Mouse (Mus musculus): ENCODE data around the gene Sorbs1. TPM values are rescaled to one million over a fixed set of nuclear protein-coding genes. Genes with fewer than 3 reads are reported as not detected.

The Sorbs1 gene
- polyA plus RNA-seq, 1 experiment from 2014 or later: 152 TPM

DNA sequence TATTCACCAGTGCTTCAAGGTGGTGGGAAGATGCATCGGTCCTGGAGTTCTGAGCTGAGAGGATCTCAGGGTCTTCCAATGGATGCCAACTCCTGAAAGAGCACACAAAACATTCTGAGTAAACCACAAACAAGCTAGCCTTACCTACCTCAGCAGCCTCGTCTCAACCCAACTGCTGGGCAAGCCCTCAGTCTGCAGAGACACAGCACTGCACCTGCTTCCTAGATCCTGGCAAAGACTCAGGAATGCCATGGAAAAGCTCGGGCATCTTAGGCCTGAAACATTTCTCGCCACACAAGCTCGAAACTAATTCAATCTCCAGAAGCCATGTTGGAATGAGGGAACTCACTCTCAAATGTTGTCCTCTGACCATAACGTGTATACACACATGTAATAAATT is 62.3 kb downstream of the Sorbs1 start:
- H3K4me3 ChIP-seq (ENCODE audit: low read length): no peak overlapping the region
- H3K27ac ChIP-seq (ENCODE audit: low read length): no peak overlapping the region
- no peak overlapping the region for H3K9ac ChIP-seq (ENCODE audit: low read length)
- no peak for ATAC-seq (replicated peaks; ENCODE audit: extremely low read depth, insufficient read depth, low FRiP score)
- H3K9me3 ChIP-seq (replicated peaks; ENCODE audit: control insufficient read depth, low read length): 0 out of 2 replicates have a peak, but pooled peaks cover 5% of the 10 kb centered on the region
- WGBS: 86% methylated on average over 6 of the region's 6 CpGs
- peaks cover 17% of the 10 kb centered on the region for H3K36me3 ChIP-seq (ENCODE audit: control insufficient read depth, insufficient read depth)
- H3K4me2 ChIP-seq (ENCODE audit: low read depth, low read length): no peak overlapping the region
- no peaks in the 10 kb centered on the region for H3K27me3 ChIP-seq (ENCODE audit: control insufficient read depth, insufficient read depth, low read length)
- H3K4me1 ChIP-seq (ENCODE audit: control insufficient read depth, insufficient read depth, low read length): peaks cover 5% of the 10 kb centered on the region; the same call in 1 of the 2 replicates

DNA sequence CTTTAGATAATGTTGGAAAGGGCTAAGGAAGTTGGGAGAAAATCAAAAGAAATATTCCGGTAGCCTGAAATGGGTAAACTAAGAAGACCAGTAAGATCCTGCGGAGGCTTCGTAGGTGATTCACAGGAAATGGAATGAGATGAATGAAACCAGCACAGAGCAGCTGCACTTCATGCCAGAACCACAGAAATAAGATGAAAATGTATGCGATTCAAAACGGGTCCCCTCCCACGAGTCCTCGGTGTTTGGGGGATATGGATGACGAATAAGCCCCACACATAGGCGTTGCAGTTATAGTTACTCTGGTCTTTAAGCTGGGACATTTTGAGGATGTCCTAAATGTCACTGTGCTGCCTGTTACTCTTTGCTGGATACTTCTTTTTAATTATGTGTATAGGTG is 67.1 kb downstream of the Sorbs1 start:
- Histone ChIP-seq H3K9me3 (replicated peaks; ENCODE audit: control insufficient read depth, low read length) (no peaks in the 10 kb centered on the region; the same call in 1 of the 2 replicates), H3K4me3 (ENCODE audit: low read length) (no peak overlapping the region), H3K36me3 (ENCODE audit: control insufficient read depth, insufficient read depth) (peaks cover 28% of the 10 kb centered on the region), H3K9ac (ENCODE audit: low read length) (no peak overlapping the region), H3K4me2 (ENCODE audit: low read depth, low read length) (no peak overlapping the region), H3K27ac (ENCODE audit: low read length) (no peak overlapping the region), H3K27me3 (ENCODE audit: control insufficient read depth, insufficient read depth, low read length) (no peaks in the 10 kb centered on the region), H3K4me1 (ENCODE audit: control insufficient read depth, insufficient read depth, low read length) (peaks cover 9% of the 10 kb centered on the region)
- 95% methylated on average over 9 of the region's 9 CpGs for WGBS
- ATAC-seq (replicated peaks; ENCODE audit: extremely low read depth, insufficient read depth, low FRiP score): no peak

DNA sequence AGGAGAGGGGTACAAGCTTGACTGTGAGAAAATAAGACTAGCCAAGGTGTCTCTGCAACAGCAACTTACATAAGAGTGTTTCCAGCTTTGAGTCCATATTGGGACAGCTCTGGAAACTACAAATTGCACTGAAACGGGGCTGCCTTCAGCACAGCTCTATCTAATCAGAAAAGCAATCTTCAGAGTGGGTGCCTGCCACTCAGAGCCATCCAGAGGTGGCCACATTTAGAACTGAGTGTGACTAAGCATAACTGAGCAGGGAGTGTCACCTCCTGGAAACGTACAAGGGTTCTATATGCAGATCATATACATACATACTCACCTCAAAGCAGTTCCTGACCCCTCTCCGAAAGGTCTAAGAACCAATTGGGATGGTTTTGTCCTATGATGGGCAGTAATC is 71.2 kb downstream of the Sorbs1 start:
- H3K36me3 ChIP-seq (ENCODE audit: control insufficient read depth, insufficient read depth): peaks cover 23% of the 10 kb centered on the region
- H3K4me3 ChIP-seq (ENCODE audit: low read length): no peak overlapping the region
- no peak overlapping the region for H3K9ac ChIP-seq (ENCODE audit: low read length)
- WGBS: 54% methylated on average over 3 of the region's 3 CpGs
- H3K4me1 ChIP-seq (ENCODE audit: control insufficient read depth, insufficient read depth, low read length): peaks cover 39% of the 10 kb centered on the region
- H3K27me3 ChIP-seq (ENCODE audit: control insufficient read depth, insufficient read depth, low read length): no peaks in the 10 kb centered on the region
- H3K9me3 ChIP-seq (replicated peaks; ENCODE audit: control insufficient read depth, low read length): no peaks in the 10 kb centered on the region; the same call in 1 of the 2 replicates
- H3K27ac ChIP-seq (ENCODE audit: low read length): peak overlapping the region; percentile 42; the same call in 1 of the 2 replicates
- ATAC-seq (replicated peaks; ENCODE audit: extremely low read depth, insufficient read depth, low FRiP score): no peak
- H3K4me2 ChIP-seq (ENCODE audit: low read depth, low read length): no peak overlapping the region

DNA sequence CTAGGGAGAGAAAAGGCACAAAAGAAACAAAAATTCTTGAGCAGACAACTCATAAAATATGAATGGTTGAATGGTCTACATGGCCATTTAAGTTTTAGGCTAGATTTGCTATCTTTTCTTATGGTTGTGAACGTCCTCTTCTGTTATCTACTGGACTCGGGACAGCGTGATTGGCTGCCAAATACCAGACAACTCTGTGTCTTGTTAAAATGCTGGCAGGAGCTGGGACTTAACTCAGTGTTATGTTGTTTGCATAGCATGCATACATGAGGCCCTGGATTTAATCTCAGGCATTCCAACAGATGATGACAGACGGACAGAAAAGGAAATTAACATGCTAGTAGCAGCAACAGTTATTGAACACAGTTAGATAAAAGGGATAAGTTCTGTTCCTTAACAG is 72.6 kb downstream of the Sorbs1 start:
- 18% methylated on average over 4 of the region's 4 CpGs for WGBS
- peak overlapping the region; percentile 83 for H3K27ac ChIP-seq (ENCODE audit: low read length)
- ATAC-seq (replicated peaks; ENCODE audit: extremely low read depth, insufficient read depth, low FRiP score): peak; percentile 62
- no peak overlapping the region for H3K9ac ChIP-seq (ENCODE audit: low read length)
- H3K4me2 ChIP-seq (ENCODE audit: low read depth, low read length): no peak overlapping the region; the same call in 1 of the 2 replicates
- no peaks in the 10 kb centered on the region; the same call in 1 of the 2 replicates for H3K9me3 ChIP-seq (replicated peaks; ENCODE audit: control insufficient read depth, low read length)
- H3K4me3 ChIP-seq (ENCODE audit: low read length): no peak overlapping the region
- no peaks in the 10 kb centered on the region for H3K27me3 ChIP-seq (ENCODE audit: control insufficient read depth, insufficient read depth, low read length)
- H3K4me1 ChIP-seq (ENCODE audit: control insufficient read depth, insufficient read depth, low read length): peaks cover 53% of the 10 kb centered on the region
- H3K36me3 ChIP-seq (ENCODE audit: control insufficient read depth, insufficient read depth): peaks cover 15% of the 10 kb centered on the region

DNA sequence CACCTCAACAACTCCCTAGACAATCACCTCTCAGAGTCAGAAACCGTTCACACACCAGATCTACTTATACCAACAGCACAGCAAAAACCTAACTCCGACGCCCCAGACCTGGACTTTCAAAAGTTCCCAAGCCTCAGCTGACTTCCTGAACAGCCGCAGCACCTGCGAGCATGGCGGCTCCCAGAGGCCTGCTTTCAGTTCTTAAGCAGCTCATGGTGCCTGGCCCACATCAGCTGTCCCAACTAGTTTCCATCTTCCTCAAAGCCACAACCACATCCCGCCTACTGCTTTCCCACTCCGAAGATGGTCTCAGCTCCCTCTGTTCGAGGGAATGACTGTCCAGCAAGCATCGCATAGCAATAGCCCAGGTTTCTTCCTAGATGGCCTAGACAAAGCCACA is 74.7 kb downstream of the Sorbs1 start:
- WGBS: 88% methylated on average over 10 of the region's 10 CpGs
- Histone ChIP-seq H3K4me3 (ENCODE audit: low read length) (no peak overlapping the region), H3K4me2 (ENCODE audit: low read depth, low read length) (no peak overlapping the region), H3K9ac (ENCODE audit: low read length) (no peak overlapping the region), H3K9me3 (replicated peaks; ENCODE audit: control insufficient read depth, low read length) (no peaks in the 10 kb centered on the region; the same call in 1 of the 2 replicates), H3K27me3 (ENCODE audit: control insufficient read depth, insufficient read depth, low read length) (no peaks in the 10 kb centered on the region), H3K36me3 (ENCODE audit: control insufficient read depth, insufficient read depth) (peaks cover 10% of the 10 kb centered on the region), H3K4me1 (ENCODE audit: control insufficient read depth, insufficient read depth, low read length) (peaks cover 71% of the 10 kb centered on the region), H3K27ac (ENCODE audit: low read length) (peak overlapping the region; percentile 88; the same call in 1 of the 2 replicates)
- no peak for ATAC-seq (replicated peaks; ENCODE audit: extremely low read depth, insufficient read depth, low FRiP score)

DNA sequence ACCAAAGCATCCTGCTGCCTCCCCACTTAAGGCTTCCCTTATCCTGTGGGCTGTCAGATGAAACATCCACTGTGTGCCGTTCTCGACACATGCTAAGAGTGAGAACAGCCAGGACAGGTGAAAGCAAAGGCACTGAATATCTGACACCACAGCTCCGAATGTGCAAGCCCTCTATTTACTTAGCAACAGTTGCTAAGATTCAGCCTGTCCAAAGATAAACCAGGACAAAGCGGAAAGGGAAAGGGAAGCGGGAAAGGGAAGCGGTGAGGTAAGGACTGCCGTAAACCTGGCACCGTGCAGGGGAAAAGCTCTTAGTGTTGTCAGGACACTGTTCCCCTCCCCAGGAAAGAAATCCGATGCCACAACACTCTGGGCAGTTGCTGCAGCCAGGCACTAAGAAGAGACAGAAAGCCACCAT is 75.9 kb downstream of the Sorbs1 start:
- ATAC-seq (replicated peaks; ENCODE audit: extremely low read depth, insufficient read depth, low FRiP score): peak; percentile 43
- H3K4me3 ChIP-seq (ENCODE audit: low read length): no peak overlapping the region
- WGBS: 15% methylated on average over 9 of the region's 9 CpGs
- H3K27me3 ChIP-seq (ENCODE audit: control insufficient read depth, insufficient read depth, low read length): no peaks in the 10 kb centered on the region
- peak overlapping the region; percentile 88 for H3K27ac ChIP-seq (ENCODE audit: low read length)
- no peaks in the 10 kb centered on the region for H3K9me3 ChIP-seq (replicated peaks; ENCODE audit: control insufficient read depth, low read length)
- peak overlapping the region; percentile 22; the same call in 1 of the 2 replicates for H3K9ac ChIP-seq (ENCODE audit: low read length)
- H3K4me2 ChIP-seq (ENCODE audit: low read depth, low read length): peak overlapping the region; percentile 17
- H3K4me1 ChIP-seq (ENCODE audit: control insufficient read depth, insufficient read depth, low read length): peaks cover 80% of the 10 kb centered on the region
- 0 out of 2 replicates have a peak, but pooled peaks cover 3% of the 10 kb centered on the region for H3K36me3 ChIP-seq (ENCODE audit: control insufficient read depth, insufficient read depth)

DNA sequence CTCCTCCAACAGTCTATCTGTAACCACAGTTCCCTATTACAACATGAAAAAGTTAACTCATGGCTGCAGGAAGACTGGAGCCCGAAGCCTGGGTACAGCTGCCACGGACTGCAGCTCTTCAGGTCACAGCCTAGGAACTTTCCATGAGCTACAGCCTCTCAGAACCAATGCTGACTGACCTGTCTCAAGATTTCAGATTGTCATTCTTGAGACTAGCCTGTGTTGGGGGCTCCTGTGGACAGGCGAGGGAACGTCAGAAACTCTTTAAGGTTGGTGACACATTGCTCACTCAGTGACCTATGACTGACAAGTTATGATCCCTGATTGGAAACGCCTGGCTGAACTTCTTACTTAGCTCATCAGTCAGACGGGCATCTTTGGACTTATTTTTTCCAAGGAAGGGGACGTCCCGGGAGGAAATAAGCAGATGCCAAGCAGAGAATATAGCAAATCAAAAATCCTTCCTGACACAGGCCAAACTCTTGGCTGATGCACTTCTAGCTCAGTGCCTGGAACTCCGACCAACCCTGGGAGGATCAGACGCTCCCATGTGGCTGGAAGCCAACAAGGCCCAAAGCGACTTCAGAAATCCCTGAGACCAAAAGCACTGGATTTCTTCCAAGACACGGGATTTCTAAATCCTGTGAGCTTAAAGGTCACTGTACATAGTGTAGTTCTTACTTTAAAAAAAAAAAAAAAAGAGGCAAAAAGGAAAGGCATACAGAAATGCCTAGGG is 76.9 kb downstream of the Sorbs1 start:
- WGBS: 34% methylated on average over 12 of the region's 12 CpGs
- Histone ChIP-seq H3K27me3 (ENCODE audit: control insufficient read depth, insufficient read depth, low read length) (no peaks in the 10 kb centered on the region), H3K9me3 (replicated peaks; ENCODE audit: control insufficient read depth, low read length) (no peaks in the 10 kb centered on the region), H3K27ac (ENCODE audit: low read length) (peak overlapping the region; percentile 88), H3K4me1 (ENCODE audit: control insufficient read depth, insufficient read depth, low read length) (peaks cover 82% of the 10 kb centered on the region), H3K4me3 (ENCODE audit: low read length) (no peak overlapping the region), H3K9ac (ENCODE audit: low read length) (no peak overlapping the region; the same call in 1 of the 2 replicates), H3K4me2 (ENCODE audit: low read depth, low read length) (peak overlapping the region; percentile 17; the same call in 1 of the 2 replicates), H3K36me3 (ENCODE audit: control insufficient read depth, insufficient read depth) (no peaks in the 10 kb centered on the region)
- ATAC-seq (replicated peaks; ENCODE audit: extremely low read depth, insufficient read depth, low FRiP score): no peak

DNA sequence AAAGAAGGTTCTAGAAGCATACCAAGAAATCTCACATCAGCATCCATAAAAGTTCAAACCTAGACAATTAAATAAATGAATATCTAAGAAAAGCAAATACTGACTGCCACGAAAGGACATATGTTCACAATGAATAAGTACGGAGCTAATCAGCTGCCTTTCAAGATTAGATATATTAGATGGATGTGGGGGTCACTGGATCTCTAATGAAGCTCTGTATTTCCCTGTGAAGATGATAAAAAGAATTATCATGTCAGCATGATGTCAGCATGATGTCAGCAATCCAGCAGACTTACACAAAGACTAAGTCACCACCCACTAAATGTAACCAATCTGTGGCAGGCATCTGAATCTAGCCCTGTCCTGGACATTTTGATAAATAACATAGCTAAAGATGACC is 77.8 kb downstream of the Sorbs1 start:
- Histone ChIP-seq H3K27me3 (ENCODE audit: control insufficient read depth, insufficient read depth, low read length) (no peaks in the 10 kb centered on the region), H3K27ac (ENCODE audit: low read length) (peak overlapping the region; percentile 97), H3K9ac (ENCODE audit: low read length) (no peak overlapping the region), H3K36me3 (ENCODE audit: control insufficient read depth, insufficient read depth) (no peaks in the 10 kb centered on the region), H3K4me1 (ENCODE audit: control insufficient read depth, insufficient read depth, low read length) (peaks cover 86% of the 10 kb centered on the region), H3K4me2 (ENCODE audit: low read depth, low read length) (no peak overlapping the region), H3K4me3 (ENCODE audit: low read length) (no peak overlapping the region), H3K9me3 (replicated peaks; ENCODE audit: control insufficient read depth, low read length) (no peaks in the 10 kb centered on the region)
- WGBS: 82% methylated on average over 2 of the region's 2 CpGs
- ATAC-seq (replicated peaks; ENCODE audit: extremely low read depth, insufficient read depth, low FRiP score): no peak

DNA sequence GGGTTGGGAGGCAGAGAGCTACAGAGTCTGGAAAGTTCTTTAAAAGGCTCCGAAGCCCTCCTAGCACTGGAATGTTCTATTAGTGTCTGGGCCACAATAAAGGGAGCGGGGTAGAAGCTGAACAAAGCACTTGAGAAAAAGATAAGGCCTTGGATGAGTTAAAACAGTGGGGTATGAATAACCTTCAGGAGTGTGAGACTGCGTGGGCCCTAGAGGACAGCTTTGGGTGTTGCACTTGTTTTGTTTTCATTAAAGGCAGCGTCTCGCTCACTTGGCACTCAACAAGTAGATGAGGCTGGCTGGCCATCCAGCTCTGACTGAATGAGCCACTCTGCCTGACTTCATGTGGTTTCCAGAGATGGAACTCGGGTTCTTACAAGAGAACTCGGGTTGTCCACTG is 78.5 kb downstream of the Sorbs1 start:
- peak; percentile 70 for ATAC-seq (replicated peaks; ENCODE audit: extremely low read depth, insufficient read depth, low FRiP score)
- Histone ChIP-seq H3K9ac (ENCODE audit: low read length) (peak overlapping the region; percentile 1; the same call in 1 of the 2 replicates), H3K27me3 (ENCODE audit: control insufficient read depth, insufficient read depth, low read length) (no peaks in the 10 kb centered on the region), H3K27ac (ENCODE audit: low read length) (peak overlapping the region; percentile 97), H3K4me2 (ENCODE audit: low read depth, low read length) (peak overlapping the region; percentile 34; the same call in 1 of the 2 replicates), H3K9me3 (replicated peaks; ENCODE audit: control insufficient read depth, low read length) (no peaks in the 10 kb centered on the region), H3K36me3 (ENCODE audit: control insufficient read depth, insufficient read depth) (no peaks in the 10 kb centered on the region), H3K4me3 (ENCODE audit: low read length) (no peak overlapping the region), H3K4me1 (ENCODE audit: control insufficient read depth, insufficient read depth, low read length) (peaks cover 78% of the 10 kb centered on the region)
- 41% methylated on average over 7 of the region's 7 CpGs for WGBS
